Mouse (Mus musculus) heart, adult 11 months (tissue): ENCODE measurements around the gene Prom1.

Source experiments
- DNase-seq: peaks from one replicate; pipeline ENCODE4 v3.0.0; 2022

The Prom1 gene

DNA sequence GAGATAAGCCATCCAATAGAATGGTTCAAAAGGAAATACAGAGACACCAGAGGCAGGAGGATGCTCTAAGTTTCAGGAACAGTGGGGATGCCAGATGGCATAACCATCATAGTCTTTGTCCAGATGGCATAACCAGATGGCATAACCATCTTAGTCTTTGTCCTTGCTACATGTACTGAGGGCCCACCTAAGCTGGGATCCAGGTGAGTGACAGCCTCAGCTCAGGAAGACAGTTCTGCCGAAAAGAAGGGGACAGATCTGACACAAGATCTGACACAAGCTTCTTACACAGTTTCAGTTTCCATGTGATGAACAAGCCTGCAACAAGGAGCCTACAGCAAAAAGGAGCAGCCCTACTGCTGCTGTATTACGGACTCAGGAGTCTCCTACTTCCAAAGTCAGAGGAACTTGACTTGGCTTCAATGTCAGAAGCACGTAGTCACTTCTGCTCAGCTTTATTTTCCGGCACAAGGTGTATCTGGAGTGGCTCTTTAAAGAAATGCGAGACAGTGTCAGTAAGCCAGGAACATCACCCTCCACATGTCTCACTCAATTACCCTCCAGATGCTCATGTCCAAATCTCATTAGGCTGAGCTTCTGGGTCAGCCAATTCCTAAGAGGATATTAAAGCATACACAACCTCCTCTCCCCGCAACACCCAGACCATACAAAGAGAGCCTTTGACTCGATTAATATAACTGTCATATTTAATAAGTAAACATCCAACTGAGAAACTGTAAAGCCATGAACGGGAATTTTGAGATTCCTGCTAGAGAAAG, 21.4 kb downstream of the Prom1 start:
- no peak for DNase-seq

DNA sequence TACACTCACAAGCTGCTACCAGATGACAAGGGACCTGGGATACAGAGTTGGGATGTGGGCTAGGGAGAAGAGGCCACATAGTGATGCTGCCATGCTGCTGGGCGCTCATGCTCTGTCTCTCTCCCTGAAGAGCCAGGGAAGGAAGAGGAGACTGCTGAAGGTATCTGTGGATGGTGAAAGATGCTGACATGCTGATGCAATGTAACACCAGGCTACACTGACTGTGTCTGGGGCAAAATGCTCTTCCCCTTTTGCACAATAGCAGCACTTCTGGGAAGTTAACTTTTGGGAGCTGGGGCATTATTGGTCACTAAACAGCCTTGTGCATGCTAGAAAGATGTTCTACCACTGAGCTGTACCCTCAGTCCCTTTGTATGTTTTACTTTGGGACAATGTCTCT, 26.4 kb downstream of the Prom1 start:
- DNase-seq: no peak

GRCm38 (mm10) chr5:44073634-44074033, 28.2 kb downstream of the Prom1 start:
- DNase-seq: no peak

DNA sequence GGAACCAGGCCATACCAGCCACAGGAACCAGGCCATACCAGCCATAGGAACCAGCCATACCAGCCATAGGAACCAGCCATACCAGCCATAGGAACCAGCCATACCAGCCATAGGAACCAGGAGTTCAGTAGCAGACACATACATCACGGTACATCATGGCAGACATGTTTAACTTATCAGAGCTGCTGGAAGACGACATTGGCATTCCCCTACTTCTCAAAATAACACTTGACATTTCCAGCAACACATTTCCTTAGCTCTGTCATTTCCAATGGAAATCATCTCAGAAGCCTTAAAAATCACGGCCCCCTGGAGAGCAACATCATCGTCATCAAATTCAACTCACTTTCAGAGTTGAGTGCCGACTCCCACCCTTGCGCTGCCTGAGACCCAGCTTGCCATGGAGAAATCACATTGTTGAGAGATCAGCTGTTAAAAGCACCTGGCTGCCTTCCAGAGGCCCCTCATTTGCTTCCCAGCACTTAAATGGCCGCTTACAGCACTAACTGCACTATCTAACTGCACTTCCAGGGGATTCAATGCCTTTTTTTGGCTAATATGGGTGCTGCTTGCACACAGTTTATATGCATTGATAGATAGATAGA, 31.2 kb downstream of the Prom1 start:
- no peak for DNase-seq

GRCm38 (mm10) chr5:44058258-44058657, 43.6 kb downstream of the Prom1 start:
- DNase-seq: no peak

DNA sequence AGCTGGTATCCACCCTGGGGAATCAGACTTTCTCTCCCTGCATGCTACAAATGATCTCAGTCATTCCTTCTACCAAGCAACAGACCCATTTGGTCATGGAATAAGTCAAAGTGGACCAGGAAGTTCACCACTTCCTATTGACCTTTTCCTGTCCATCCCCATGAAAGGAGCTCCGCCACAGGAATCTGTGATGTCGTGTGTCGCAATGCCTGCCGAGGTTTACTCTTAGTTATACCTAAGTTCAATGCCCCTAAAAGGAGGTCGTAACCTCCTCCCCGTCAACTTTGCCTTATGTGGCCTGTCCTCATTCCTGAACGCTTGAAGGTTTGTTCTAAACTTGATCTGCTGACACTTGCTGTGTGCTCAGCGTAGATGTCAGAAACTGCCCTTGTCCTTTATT, 51.6 kb downstream of the Prom1 start:
- peak; percentile 85 for DNase-seq

DNA sequence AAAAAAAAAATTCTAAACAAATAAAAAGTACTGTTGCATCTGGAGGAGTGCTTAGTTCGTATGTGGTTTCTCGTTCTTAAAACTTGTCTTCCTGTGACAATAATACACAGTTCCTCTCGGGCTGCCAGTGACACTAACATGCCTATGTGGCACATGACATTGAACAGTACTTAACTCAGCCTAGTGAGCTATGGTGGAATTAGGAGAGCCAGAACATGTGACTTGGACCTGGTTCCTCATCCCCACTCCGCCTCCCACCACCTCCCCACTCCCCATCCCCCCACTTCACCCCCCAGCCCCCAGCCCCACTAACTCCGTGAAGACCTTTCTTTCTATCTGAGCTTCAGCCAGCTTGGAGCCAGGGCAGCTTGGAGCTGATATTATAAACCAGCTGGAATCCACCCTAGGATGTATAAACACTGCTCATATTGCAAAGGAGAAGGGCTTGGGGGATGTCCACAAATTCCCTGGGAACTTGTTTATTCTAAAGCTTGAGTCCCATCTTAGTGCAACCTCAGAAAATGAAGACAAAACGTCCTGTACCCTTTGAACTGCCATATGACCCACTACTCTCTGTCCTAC, 52.3 kb downstream of the Prom1 start:
- no peak for DNase-seq

GRCm38 (mm10) chr5:44048568-44049363, 53.1 kb downstream of the Prom1 start:
- DNase-seq: peak; percentile 67

DNA sequence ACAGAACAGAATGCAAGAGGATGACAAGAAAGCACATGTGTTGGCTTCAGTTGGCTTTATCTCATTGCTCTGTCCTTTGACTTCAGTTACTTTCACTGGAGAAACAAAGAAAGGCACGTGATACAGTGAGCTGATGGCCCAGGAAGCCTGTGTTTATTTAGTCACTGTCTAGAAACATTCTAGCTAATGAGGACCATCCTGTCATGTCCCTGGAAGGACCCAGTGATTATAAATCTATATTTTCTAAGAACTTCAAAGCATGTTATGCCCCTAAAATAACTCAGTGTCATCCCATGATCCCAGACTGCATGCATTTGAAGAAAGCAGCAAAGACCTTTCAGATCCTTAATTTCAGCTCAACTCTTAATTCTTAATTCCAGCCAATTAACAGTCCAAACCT, 60.1 kb downstream of the Prom1 start:
- no peak for DNase-seq

DNA sequence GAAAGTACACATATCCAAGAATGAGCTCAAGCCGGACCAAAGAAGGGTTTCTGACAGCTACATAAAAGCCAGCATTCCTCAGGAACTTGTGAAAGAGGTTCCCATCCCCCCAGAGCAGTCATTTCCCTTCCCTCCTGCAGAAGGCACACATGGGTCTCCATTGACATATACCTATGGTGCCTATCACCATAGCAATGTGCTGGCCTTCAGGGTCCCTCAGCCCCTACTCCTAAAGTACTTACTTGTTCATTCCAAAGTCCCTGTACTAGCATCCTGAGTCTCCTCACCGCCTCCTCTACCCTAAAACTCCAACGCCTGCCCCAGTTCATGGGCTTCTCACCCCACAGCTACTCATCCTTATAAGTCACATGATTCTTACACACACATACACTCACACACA, 60.8 kb downstream of the Prom1 start:
- peak; percentile 67 for DNase-seq

DNA sequence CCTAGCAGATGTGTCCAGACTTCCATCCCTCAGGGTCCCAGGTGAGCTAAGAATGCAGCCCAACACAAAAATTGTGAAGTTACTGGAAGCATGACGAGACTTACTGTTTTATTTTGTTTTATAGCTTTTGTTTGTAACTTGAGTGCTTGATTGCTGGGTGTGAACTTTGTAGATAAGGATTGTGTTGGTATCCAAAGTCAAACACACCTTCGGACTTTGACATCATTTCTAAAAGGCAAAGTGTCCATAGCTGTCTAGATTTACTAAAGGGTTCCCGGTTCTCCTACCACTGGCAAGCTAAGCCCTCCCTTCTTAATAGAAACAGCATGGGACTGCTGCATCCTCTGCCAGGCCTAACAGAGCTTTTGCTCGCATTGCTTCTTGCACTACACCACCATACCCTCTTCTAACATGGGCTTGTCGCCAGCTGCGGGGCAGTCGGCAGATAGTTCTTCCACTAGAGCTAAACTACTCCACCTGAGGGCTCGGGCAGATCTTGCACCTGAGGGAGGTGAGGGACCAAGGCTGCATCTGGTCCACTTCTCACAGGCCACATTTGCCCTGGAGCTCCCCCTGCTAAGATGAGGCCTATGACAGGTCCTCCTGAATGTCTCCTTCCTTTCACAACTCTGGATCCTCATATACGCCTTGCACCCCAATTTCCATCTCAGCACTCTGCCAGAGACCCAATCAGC, 103.4 kb downstream of the Prom1 start:
- no peak for DNase-seq

DNA sequence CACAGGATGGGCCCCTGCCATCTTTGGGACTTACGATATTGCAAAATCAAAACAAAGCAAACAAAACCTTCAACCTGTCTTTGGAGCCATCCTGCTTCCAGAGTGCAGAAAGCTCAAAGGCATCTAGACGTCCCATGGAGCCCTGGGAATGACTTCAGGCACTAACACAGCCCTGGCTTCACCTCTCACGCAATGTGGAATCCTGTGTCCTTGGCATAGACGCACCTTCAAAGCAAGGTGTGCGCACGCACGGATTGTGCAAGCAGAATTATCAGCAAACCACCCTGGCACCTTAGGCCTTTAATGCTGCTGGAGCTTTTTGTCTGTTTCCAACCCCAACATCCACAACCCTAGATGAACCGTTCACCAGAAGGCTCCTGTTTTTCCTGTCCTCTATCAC, 104.2 kb downstream of the Prom1 start:
- no peak for DNase-seq

DNA sequence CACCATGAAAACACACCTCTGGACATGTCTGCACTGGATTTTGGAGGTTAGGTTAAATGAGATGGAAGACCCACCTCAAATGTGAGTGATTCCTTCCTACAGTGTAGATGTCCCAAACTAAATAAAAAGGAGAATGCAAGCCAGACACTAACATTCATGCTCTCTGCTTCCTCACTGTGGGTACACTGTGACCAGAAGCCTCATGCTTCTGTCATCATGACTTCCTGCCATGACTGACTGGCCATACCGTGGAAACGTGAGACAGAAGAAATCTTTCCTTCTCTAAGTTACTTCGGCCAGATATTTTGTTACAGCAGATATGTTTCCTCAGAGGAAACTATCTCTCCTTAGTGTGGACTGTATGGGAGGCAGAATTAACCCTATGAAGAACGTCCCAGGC, 105.7 kb downstream of the Prom1 start:
- DNase-seq: no peak

- no peak for DNase-seq
Measured at GRCm38 (mm10) chr5:43994981-43995380, 106.9 kb downstream of the Prom1 start.

DNA sequence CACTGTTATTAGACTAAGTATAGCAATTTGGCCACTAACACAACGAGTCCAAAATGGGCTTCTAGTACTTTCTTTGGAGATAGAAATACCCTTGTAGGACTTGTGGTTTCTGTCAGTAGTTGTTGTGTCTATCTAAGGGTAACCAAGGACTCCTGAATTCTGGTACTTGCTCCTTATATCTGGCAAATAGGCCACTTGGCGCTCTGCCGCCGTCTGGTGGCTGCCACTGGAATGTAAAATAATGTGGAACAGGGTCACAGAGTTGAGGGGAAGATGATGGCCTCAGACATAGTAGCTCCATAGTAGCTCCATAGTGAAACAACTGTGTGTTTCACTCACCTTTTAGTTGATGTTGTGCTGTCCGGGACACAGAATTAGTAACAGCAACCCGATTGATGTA, 111.5 kb downstream of the Prom1 start:
- DNase-seq: peak; percentile 86

GRCm38 (mm10) chr5:43989017-43989416, 112.8 kb downstream of the Prom1 start:
- DNase-seq: no peak

DNA sequence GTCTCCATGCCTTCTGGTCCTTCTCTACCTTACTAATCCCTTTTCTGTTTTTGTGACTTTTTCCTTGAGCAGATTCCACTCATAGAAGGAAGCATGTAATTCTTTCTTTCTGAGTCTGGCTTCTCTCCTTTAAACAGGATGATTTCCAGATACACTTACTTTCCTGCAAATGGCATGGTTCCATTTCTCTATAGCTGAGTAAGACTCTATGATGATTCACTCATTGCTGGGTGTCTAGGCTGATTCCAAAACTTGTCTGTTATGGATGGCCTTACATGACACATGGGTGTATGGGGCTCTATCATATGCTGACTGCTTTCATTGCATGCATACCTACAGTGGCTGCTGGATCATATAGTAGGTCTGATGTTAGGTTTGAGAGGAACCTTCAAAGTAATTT, 115.6 kb downstream of the Prom1 start:
- no peak for DNase-seq

- peak; percentile 58 for DNase-seq
Measured at GRCm38 (mm10) chr5:43982896-43983295, 118.9 kb downstream of the Prom1 start.

- no peak for DNase-seq
Measured at GRCm38 (mm10) chr5:43981620-43982019, 120.2 kb downstream of the Prom1 start, which contains the start of gene Fgfbp1. Fgfbp1 (minus strand) TSS chr5:43981779.

DNA sequence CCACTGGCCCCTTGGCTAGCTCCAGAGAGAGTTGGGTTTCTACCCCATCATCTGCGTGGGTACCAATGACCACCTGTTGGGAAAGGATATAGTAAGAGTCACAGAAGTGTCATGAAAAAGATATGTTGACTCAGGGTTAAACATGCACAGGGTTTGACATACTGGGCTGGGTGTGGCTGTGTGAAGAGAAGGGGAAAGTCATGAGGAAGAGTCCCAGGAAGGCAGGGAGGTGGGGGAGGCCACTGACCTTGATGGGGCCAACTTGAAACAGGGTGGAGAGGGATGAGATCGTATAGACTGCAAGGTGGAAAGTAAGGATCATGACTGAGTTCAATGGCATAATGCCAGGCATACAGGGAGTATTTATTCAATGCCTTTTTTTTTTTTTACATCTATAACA, 121.4 kb downstream of the Prom1 start:
- peak; percentile 66 for DNase-seq

- peak; percentile 61 for DNase-seq
Measured at GRCm38 (mm10) chr5:43976821-43977561, 124.8 kb downstream of the Prom1 start.

- no peak for DNase-seq
Measured at GRCm38 (mm10) chr5:43974166-43974565, 127.7 kb downstream of the Prom1 start.
